Mouse (Mus musculus) neural tube, embryonic 15.5 days (tissue): Measurements from ENCODE around the gene March7. TPM values are rescaled to one million over a fixed set of nuclear protein-coding genes. Genes with fewer than 3 reads are reported as not detected.

Experiments
- ATAC-seq: fragments of 200-750 bp; cut with Nextera tagmentation; 2 replicates; pipeline ENCODE4 v1.8.0; 2017; ENCODE audit warnings: mild to moderate bottlenecking, moderate TSS enrichment, moderate library complexity; ENCODE audit not compliant: low FRiP score
- H3K27ac ChIP-seq: fragments of 300-500 bp; sonication (generic); replicated peaks from 2 replicates; pipeline ENCODE4 v1.5.1; 2015; ENCODE audit warnings: mild to moderate bottlenecking, inconsistent platforms
- H3K27me3 ChIP-seq: fragments of 300-500 bp; sonication (generic); replicated peaks from 2 replicates; pipeline ENCODE4 v1.6.1; 2015; ENCODE audit warnings: inconsistent platforms
- H3K36me3 ChIP-seq: fragments of 300-500 bp; sonication (generic); 2 replicates; pipeline ENCODE4 v1.6.1; 2015; ENCODE audit warnings: inconsistent platforms
- H3K4me1 ChIP-seq: fragments of 300-500 bp; sonication (generic); 2 replicates; pipeline ENCODE4 v1.6.1; 2015; ENCODE audit warnings: inconsistent platforms
- H3K4me2 ChIP-seq: fragments of 300-500 bp; sonication (generic); 2 replicates; pipeline ENCODE4 v1.6.1; 2015; ENCODE audit warnings: inconsistent platforms, mild to moderate bottlenecking, moderate library complexity
- H3K4me3 ChIP-seq: fragments of 300-500 bp; sonication (generic); replicated peaks from 2 replicates; pipeline ENCODE4 v1.5.1; 2015; ENCODE audit warnings: mild to moderate bottlenecking, inconsistent platforms
- H3K9ac ChIP-seq: fragments of 300-500 bp; sonication (generic); replicated peaks from 2 replicates; pipeline ENCODE4 v1.6.1; 2015; ENCODE audit warnings: mild to moderate bottlenecking, inconsistent platforms
- H3K9me3 ChIP-seq: fragments of 300-500 bp; sonication (generic); replicated peaks from 2 replicates; pipeline ENCODE4 v1.6.1; 2016; ENCODE audit warnings: inconsistent platforms
- WGBS: fragments of 180-500 bp; shearing (Covaris S2); methylation state at CpG from one replicate; pipeline ENCODE4 v1.1.7; 2015; ENCODE audit warnings: mixed read lengths; 5-methylcytosine and 5-hydroxymethylcytosine counted together
- polyA plus RNA-seq: library from polyadenylated mRNA; unstranded; fragments of >200 nt; fragmentation: Nextera tagmentation; extraction: Ambion mirVana; gene quantifications from 2 replicates; pipeline ENCODE4 v1.2.1, GENCODE M21; 2015

Gene March7
- polyA plus RNA-seq, 1 experiment from 2014 or later: 81.7 TPM

DNA sequence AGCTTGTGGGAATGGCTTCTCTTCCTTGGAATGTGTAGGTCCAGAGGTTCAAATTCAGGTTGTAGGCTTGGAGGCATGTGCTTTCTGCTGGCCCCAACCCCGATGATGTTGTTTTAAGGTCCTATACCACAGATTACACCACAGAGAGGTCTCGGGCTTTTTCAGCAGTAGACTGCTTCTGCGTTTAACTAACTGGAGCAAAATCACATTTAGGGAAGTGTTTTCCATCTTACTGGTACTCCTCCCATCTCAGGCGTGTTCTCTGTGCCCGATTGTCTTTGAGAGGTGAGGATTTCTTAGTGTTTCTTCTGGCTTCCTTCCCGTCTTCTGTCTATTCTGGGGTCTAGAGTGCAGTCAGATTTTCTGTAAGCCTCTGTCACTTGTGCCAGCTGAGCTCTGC, 7.9 kb downstream of the March7 start:
- ATAC-seq: no peak
- Histone ChIP-seq H3K4me1 (peaks cover 47% of the 10 kb centered on the region), H3K27ac (no peak overlapping the region), H3K36me3 (peaks cover 6% of the 10 kb centered on the region; the same call in 1 of the 2 replicates), H3K4me3 (no peak overlapping the region), H3K27me3 (no peaks in the 10 kb centered on the region), H3K9ac (no peak overlapping the region), H3K4me2 (no peak overlapping the region), H3K9me3 (no peaks in the 10 kb centered on the region)
- WGBS: 93% methylated on average over 6 of the region's 6 CpGs

DNA sequence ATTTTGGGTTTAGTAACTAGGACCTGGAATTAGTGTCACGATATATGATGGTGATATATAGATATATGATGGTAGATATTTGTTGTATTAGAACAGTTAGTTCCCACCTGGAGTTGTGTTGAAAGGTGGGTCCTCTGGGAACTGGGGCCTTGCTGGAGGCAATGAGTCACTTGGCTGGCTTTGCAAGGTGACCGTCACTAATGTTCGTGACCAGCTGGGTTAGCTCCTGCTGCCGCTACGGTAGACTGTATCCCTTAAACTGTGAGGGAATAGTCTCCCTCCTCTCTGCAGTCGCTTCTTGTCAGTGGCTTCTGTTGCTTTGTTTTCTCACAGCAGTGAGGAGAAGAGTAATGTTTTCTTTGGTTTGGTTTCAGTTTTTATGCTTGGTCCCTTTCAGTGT, 11.5 kb downstream of the March7 start:
- H3K27ac ChIP-seq: no peak overlapping the region; the same call in 1 of the 2 replicates
- peaks cover 27% of the 10 kb centered on the region for H3K4me1 ChIP-seq
- ATAC-seq: no peak
- 30% methylated on average over 6 of the region's 6 CpGs for WGBS
- no peaks in the 10 kb centered on the region for H3K9me3 ChIP-seq
- no peak overlapping the region for H3K9ac ChIP-seq
- no peaks in the 10 kb centered on the region for H3K36me3 ChIP-seq
- no peaks in the 10 kb centered on the region for H3K27me3 ChIP-seq
- no peak overlapping the region for H3K4me2 ChIP-seq
- H3K4me3 ChIP-seq: no peak overlapping the region

- H3K9me3 ChIP-seq: no peaks in the 10 kb centered on the region
- no peak overlapping the region for H3K9ac ChIP-seq
- H3K4me2 ChIP-seq: no peak overlapping the region
- H3K4me1 ChIP-seq: peaks cover 20% of the 10 kb centered on the region
- ATAC-seq: no peak
- H3K36me3 ChIP-seq: no peaks in the 10 kb centered on the region
- H3K27me3 ChIP-seq: no peaks in the 10 kb centered on the region
- H3K4me3 ChIP-seq: no peak overlapping the region
- H3K27ac ChIP-seq: no peak overlapping the region
- WGBS: 73% methylated on average over 2 of the region's 2 CpGs
Measured at GRCm38 (mm10) chr2:60221954-60222353, 12.3 kb downstream of the March7 start.

DNA sequence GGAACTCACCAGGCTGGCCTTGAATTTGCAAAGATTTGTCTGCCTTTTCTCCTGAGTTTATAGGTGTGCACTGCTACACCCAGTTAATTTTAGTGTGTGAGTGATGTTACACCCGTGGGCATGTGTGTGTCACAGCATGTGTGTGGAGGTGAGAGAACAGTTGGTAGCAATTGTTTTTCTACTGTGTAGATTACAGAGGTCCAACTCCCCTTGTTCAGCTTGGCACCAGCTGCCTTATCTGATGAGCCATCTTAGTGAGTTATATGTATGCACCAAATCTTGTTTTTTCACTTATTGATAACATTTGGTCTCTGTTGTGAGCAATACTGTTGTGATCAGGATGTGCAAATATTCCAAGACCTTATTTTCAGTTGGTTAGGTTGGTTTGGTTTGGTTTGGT, 13.8 kb downstream of the March7 start:
- Histone ChIP-seq H3K9me3 (no peaks in the 10 kb centered on the region), H3K4me3 (no peak overlapping the region), H3K9ac (no peak overlapping the region), H3K27me3 (no peaks in the 10 kb centered on the region), H3K36me3 (no peaks in the 10 kb centered on the region), H3K4me1 (peaks cover 11% of the 10 kb centered on the region), H3K27ac (no peak overlapping the region), H3K4me2 (no peak overlapping the region)
- ATAC-seq: no peak
- WGBS: 76% methylated on average over 1 of the region's 1 CpGs

DNA sequence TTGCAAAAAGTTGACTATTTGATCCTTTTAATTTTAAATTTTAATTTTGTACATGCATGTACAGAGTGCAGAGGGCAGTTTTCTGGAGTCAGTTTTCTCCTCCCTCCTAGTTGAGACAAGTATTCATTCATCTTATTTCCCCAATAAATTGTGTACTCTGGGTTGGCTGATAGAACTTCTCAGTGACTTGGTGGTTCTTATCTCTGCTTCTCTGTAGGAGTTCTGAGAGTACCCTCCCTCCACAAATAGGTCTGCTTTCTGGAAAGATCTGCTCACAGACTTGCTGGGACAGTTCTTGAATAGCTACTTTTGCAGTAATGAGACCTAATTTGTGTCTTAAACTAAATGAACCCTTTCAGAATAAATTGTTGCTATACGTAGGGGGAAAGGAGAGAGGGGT, 18.8 kb downstream of the March7 start:
- Histone ChIP-seq H3K36me3 (peaks cover 11% of the 10 kb centered on the region), H3K27ac (no peak overlapping the region), H3K9ac (no peak overlapping the region), H3K4me1 (no peaks in the 10 kb centered on the region), H3K4me2 (no peak overlapping the region), H3K9me3 (no peaks in the 10 kb centered on the region), H3K4me3 (no peak overlapping the region), H3K27me3 (no peaks in the 10 kb centered on the region)
- ATAC-seq: no peak
- WGBS: 76% methylated on average over 1 of the region's 1 CpGs

DNA sequence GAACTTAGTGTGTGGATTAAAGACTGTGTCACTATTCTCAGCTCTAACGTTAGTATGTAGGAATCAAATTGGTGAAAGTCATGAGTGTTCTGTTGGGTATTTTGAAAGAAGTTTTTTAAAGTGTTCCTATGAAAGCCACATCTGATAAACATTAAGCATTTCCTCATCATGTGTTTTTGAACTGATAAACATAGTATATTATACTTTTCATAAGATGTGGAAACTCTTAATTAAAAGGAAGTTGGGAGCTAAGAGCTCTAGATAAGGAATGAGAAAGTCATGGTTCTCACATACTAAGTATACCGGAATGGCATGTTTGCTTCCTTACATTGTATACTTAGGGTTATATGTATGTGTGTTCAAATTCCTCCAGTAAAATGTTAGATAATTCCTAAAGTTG, 20.7 kb downstream of the March7 start:
- no peak overlapping the region for H3K27ac ChIP-seq
- no peak for ATAC-seq

DNA sequence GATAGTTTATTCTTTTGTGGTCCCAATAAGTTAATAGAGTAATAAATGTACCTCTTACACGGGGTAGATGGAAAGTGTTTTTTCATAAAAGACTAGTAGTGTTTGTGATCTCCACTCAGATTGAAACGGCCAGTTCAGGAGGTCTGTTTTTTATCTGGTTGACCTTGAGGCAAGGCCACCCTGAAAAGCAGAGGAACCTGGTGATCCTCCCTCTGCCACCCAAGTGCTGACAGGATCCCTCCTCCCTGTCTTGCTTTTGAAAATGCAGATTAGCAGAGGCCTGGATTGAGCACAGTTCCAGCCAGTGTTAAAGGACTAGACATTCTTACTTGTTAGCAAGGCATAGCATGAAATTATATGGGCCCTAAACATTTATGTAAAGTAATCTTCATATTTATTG, 23.5 kb downstream of the March7 start:
- 74% methylated on average over 2 of the region's 2 CpGs for WGBS
- Histone ChIP-seq H3K27ac (no peak overlapping the region), H3K9me3 (no peaks in the 10 kb centered on the region), H3K9ac (no peak overlapping the region), H3K4me1 (no peaks in the 10 kb centered on the region), H3K36me3 (peaks cover 37% of the 10 kb centered on the region), H3K27me3 (no peaks in the 10 kb centered on the region), H3K4me2 (no peak overlapping the region), H3K4me3 (no peak overlapping the region)
- ATAC-seq: no peak

More for the DNA sequence above, 20.7 kb downstream of the March7 start:
- WGBS: 95% methylated on average over 2 of the region's 2 CpGs
- no peaks in the 10 kb centered on the region for H3K4me1 ChIP-seq
- H3K4me2 ChIP-seq: no peak overlapping the region
- no peaks in the 10 kb centered on the region for H3K27me3 ChIP-seq
- peaks cover 21% of the 10 kb centered on the region for H3K36me3 ChIP-seq
- H3K9ac ChIP-seq: no peak overlapping the region
- H3K9me3 ChIP-seq: no peaks in the 10 kb centered on the region
- no peak overlapping the region for H3K4me3 ChIP-seq

GRCm38 (mm10) chr2:60234506-60234905, 24.8 kb downstream of the March7 start:
- no peaks in the 10 kb centered on the region for H3K27me3 ChIP-seq
- no peak overlapping the region for H3K4me3 ChIP-seq
- no peaks in the 10 kb centered on the region for H3K4me1 ChIP-seq
- no peak overlapping the region for H3K4me2 ChIP-seq
- H3K27ac ChIP-seq: no peak overlapping the region
- peaks cover 44% of the 10 kb centered on the region for H3K36me3 ChIP-seq
- ATAC-seq: no peak
- 86% methylated on average over 7 of the region's 7 CpGs for WGBS
- no peak overlapping the region for H3K9ac ChIP-seq
- no peaks in the 10 kb centered on the region for H3K9me3 ChIP-seq

- Histone ChIP-seq H3K4me1 (no peaks in the 10 kb centered on the region), H3K27ac (no peak overlapping the region), H3K4me3 (no peak overlapping the region), H3K27me3 (no peaks in the 10 kb centered on the region), H3K9me3 (no peaks in the 10 kb centered on the region), H3K36me3 (peaks cover 16% of the 10 kb centered on the region), H3K9ac (no peak overlapping the region), H3K4me2 (no peak overlapping the region)
- WGBS: 91% methylated on average over 4 of the region's 4 CpGs
- no peak for ATAC-seq
Measured at GRCm38 (mm10) chr2:60252782-60253181, 43.1 kb downstream of the March7 start.

DNA sequence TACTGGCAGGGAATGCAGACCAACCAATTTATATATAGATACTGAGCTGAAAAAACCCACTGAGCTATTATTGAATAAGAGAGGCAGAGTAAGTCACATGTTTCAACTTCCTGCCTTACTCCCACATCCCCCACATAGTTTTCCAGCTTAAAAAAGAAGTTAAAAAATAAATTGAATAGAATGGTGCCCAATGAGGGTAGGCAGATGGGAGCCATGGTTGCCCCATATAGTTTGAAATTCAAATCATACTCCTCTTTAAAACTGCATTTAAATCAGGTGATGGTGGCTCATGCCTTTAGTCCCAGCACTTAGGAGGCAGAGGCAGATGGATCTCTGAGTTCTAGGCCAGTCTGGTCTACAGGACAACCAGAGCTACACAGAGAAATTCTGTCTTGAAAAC, 43.8 kb downstream of the March7 start:
- peaks cover 16% of the 10 kb centered on the region for H3K36me3 ChIP-seq
- no peak overlapping the region for H3K4me2 ChIP-seq
- H3K4me3 ChIP-seq: no peak overlapping the region
- no peaks in the 10 kb centered on the region for H3K4me1 ChIP-seq
- no peak overlapping the region for H3K27ac ChIP-seq
- H3K27me3 ChIP-seq: no peaks in the 10 kb centered on the region
- no peak overlapping the region for H3K9ac ChIP-seq
- no peaks in the 10 kb centered on the region for H3K9me3 ChIP-seq
- no peak for ATAC-seq

DNA sequence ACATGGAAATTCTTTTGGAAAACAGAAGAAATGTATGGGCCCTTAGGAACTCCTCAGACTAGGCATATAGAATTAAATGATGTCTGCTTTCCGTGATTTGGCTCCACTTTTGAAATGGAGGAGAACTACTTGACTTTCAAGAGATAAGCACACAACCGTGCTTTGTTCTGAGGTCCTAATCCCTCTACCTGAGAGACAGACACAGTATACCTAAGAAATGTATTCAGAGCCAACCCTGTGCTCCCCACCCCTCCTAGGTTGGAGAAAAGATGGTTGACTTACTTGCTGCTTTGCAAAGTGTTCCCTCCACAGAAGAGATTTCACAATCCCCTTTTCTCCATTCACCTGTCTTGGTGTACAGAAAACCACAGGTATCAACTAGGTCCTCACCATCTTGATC, 47.1 kb downstream of the March7 start:
- no peak for ATAC-seq
- 89% methylated on average over 2 of the region's 2 CpGs for WGBS
- no peak overlapping the region for H3K4me2 ChIP-seq

GRCm38 (mm10) chr2:60259186-60259585, 49.5 kb downstream of the March7 start:
- no peak overlapping the region for H3K9ac ChIP-seq
- no peak overlapping the region for H3K4me3 ChIP-seq
- no peaks in the 10 kb centered on the region for H3K4me1 ChIP-seq
- H3K36me3 ChIP-seq: peaks cover 3% of the 10 kb centered on the region; the same call in 1 of the 2 replicates
- H3K27ac ChIP-seq: no peak overlapping the region
- no peaks in the 10 kb centered on the region for H3K9me3 ChIP-seq
- no peaks in the 10 kb centered on the region for H3K27me3 ChIP-seq
- ATAC-seq: no peak
- H3K4me2 ChIP-seq: no peak overlapping the region
- whole genome bisulfite sequencing: 95% methylated on average over 5 of the region's 5 CpGs

More for the DNA sequence above, 47.1 kb downstream of the March7 start:
- H3K4me1 ChIP-seq: no peaks in the 10 kb centered on the region
- peaks cover 3% of the 10 kb centered on the region; the same call in 1 of the 2 replicates for H3K36me3 ChIP-seq
- no peak overlapping the region for H3K9ac ChIP-seq
- no peak overlapping the region for H3K4me3 ChIP-seq
- H3K27me3 ChIP-seq: no peaks in the 10 kb centered on the region
- H3K9me3 ChIP-seq: no peaks in the 10 kb centered on the region
- no peak overlapping the region for H3K27ac ChIP-seq
